Mouse (Mus musculus): ENCODE data around the gene Ylpm1. TPM values are rescaled to one million over a fixed set of nuclear protein-coding genes. Genes with fewer than 3 reads are reported as not detected.
A peak's percentile ranks its signal among the peaks of the same experiment; 100 is the strongest.

The Ylpm1 gene
- polyA plus RNA-seq, 1 experiment from 2014 or later, result 9.2 TPM

DNA sequence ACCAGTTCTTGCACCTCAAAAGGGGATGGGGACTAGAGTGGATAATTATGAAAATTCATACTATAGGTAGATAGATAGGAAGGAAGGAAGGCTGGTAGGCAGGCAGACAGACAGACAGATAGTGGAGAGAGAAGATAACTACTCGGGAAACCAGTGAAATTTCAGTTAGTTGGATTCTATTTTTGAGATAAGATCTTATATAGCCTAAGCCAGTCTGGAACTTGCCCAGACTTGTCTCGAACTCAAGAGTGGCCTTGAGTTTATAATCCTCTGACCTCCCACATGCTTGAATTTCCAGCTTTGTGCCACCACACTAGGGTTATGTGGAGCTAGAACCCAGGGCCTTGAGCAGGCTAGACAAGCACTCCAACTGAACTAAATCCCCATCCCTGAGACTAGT is 88.1 kb downstream of the Ylpm1 start:
- no peak overlapping the region for H3K27ac ChIP-seq (replicated peaks)
- no peak for TF ChIP-seq EP300 (optimal IDR thresholded peaks at IDR 0.05)
- TF ChIP-seq CTCF (IDR thresholded peaks at IDR 0.05; ENCODE audit: low read depth), result no peak
- no peak overlapping the region for H3K4me2 ChIP-seq (replicated peaks; ENCODE audit: low read depth)
- H3K36me3 ChIP-seq (ENCODE audit: control insufficient read depth, insufficient read depth, low read length), result peaks cover 5% of the 10 kb centered on the region; the same call in 1 of the 2 replicates
- no peaks in the 10 kb centered on the region for H3K9me3 ChIP-seq (ENCODE audit: control insufficient read depth, low read length)
- no peaks in the 10 kb centered on the region for H3K4me1 ChIP-seq (replicated peaks; ENCODE audit: control insufficient read depth, insufficient read depth)
- ATAC-seq (ENCODE audit: low FRiP score, low TSS enrichment) (no peak), DNase-seq (ENCODE audit: low spot score) (no peak)
- 77% methylated on average over 2 of the region's 2 CpGs for WGBS
- no peaks in the 10 kb centered on the region for H3K27me3 ChIP-seq (ENCODE audit: control insufficient read depth, insufficient read depth, low read length)
- no peak overlapping the region for H3K4me3 ChIP-seq (ENCODE audit: low read depth, low read length)
- no peak overlapping the region for H3K9ac ChIP-seq (ENCODE audit: low read length)

DNA sequence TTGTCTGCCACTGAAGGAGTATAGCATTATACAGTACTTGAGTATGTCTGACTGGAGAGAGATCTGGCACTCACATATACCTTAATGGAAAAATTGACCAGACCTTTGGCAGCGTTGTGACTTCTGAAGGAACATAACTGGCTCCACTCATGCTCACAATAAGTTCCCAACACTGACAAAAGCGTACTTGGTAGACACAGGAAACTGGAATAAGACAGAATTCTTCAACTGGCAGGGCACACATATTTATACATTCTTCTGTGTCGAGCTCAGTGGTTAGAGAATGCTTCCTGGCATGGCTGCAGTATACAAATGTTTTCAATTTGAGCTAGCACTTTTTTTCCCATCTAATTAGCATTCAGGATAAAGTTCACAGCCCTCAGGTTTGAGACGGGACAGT is 88.8 kb downstream of the Ylpm1 start:
- Histone ChIP-seq H3K9me3 (ENCODE audit: control insufficient read depth, low read length) (no peaks in the 10 kb centered on the region), H3K9ac (ENCODE audit: low read length) (no peak overlapping the region), H3K4me3 (ENCODE audit: low read depth, low read length) (no peak overlapping the region), H3K36me3 (ENCODE audit: control insufficient read depth, insufficient read depth, low read length) (peaks cover 5% of the 10 kb centered on the region; the same call in 1 of the 2 replicates), H3K4me2 (replicated peaks; ENCODE audit: low read depth) (no peak overlapping the region), H3K27ac (replicated peaks) (no peak overlapping the region), H3K27me3 (ENCODE audit: control insufficient read depth, insufficient read depth, low read length) (no peaks in the 10 kb centered on the region), H3K4me1 (replicated peaks; ENCODE audit: control insufficient read depth, insufficient read depth) (no peaks in the 10 kb centered on the region)
- 73% methylated on average over 4 of the region's 4 CpGs for WGBS
- TF ChIP-seq CTCF (IDR thresholded peaks at IDR 0.05; ENCODE audit: low read depth) (no peak), EP300 (optimal IDR thresholded peaks at IDR 0.05) (no peak)
- ATAC-seq (ENCODE audit: low FRiP score, low TSS enrichment) (no peak), DNase-seq (ENCODE audit: low spot score) (no peak)

DNA sequence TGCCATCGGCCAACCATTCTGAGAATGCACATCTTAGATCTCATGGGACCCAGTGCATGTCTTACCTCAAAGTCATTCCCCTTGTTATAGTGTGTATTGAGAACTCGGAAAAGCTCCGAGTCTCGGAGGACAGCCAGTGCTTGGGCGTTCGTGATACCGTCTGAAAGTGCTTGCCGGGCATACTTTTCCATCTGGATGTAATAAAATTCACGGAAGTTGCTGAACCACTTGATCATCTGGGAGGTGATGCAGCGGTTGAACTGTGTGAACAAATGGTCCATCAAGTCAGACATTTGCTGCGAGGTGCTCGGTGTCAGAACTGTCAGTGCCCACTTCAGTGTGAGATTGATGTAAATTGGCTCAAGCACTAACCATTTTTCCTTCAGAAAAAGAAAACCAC is 91.7 kb downstream of the Ylpm1 start:
- DNase-seq (ENCODE audit: low spot score), result no peak
- no peaks in the 10 kb centered on the region for H3K9me3 ChIP-seq (ENCODE audit: control insufficient read depth, low read length)
- H3K4me2 ChIP-seq (replicated peaks; ENCODE audit: low read depth), result no peak overlapping the region
- TF ChIP-seq EP300 (optimal IDR thresholded peaks at IDR 0.05) (no peak), CTCF (IDR thresholded peaks at IDR 0.05; ENCODE audit: low read depth) (no peak)
- no peak for ATAC-seq (ENCODE audit: low FRiP score, low TSS enrichment)
- no peak overlapping the region for H3K9ac ChIP-seq (ENCODE audit: low read length)
- H3K27me3 ChIP-seq (ENCODE audit: control insufficient read depth, insufficient read depth, low read length), result no peaks in the 10 kb centered on the region
- H3K27ac ChIP-seq (replicated peaks), result no peak overlapping the region
- peaks cover 5% of the 10 kb centered on the region; the same call in 1 of the 2 replicates for H3K36me3 ChIP-seq (ENCODE audit: control insufficient read depth, insufficient read depth, low read length)
- no peaks in the 10 kb centered on the region for H3K4me1 ChIP-seq (replicated peaks; ENCODE audit: control insufficient read depth, insufficient read depth)
- no peak overlapping the region for H3K4me3 ChIP-seq (ENCODE audit: low read depth, low read length)
- WGBS, result 90% methylated on average over 12 of the region's 12 CpGs

DNA sequence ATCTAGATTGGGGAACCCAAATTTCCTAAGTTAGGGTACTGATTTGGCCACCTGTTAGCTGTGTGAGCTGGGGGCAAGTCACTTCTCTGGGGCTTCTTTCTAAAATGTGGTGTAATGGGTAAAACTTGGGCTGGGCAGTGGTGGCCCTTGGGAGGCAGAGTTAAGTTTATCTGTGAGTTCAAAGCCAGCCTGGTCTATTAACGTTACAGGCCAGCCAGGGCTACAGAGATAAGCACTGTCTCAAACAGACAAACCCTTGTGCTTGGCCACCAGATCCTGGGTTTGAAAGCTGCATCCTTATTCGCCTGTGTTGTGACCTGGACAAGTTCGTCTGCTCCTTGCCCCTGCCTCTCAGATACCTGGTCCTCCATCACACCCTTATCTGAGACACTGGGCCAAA is 95.1 kb downstream of the Ylpm1 start:
- TF ChIP-seq EP300 (optimal IDR thresholded peaks at IDR 0.05) (no peak), CTCF (IDR thresholded peaks at IDR 0.05; ENCODE audit: low read depth) (no peak)
- Histone ChIP-seq H3K9ac (ENCODE audit: low read length) (no peak overlapping the region), H3K4me2 (replicated peaks; ENCODE audit: low read depth) (no peak overlapping the region), H3K4me1 (replicated peaks; ENCODE audit: control insufficient read depth, insufficient read depth) (no peaks in the 10 kb centered on the region), H3K4me3 (ENCODE audit: low read depth, low read length) (no peak overlapping the region), H3K9me3 (ENCODE audit: control insufficient read depth, low read length) (no peaks in the 10 kb centered on the region), H3K27ac (replicated peaks) (no peak overlapping the region), H3K27me3 (ENCODE audit: control insufficient read depth, insufficient read depth, low read length) (no peaks in the 10 kb centered on the region), H3K36me3 (ENCODE audit: control insufficient read depth, insufficient read depth, low read length) (peaks cover 5% of the 10 kb centered on the region; the same call in 1 of the 2 replicates)
- ATAC-seq (ENCODE audit: low FRiP score, low TSS enrichment) (no peak), DNase-seq (ENCODE audit: low spot score) (no peak)
- WGBS, result 82% methylated on average over 3 of the region's 3 CpGs

DNA sequence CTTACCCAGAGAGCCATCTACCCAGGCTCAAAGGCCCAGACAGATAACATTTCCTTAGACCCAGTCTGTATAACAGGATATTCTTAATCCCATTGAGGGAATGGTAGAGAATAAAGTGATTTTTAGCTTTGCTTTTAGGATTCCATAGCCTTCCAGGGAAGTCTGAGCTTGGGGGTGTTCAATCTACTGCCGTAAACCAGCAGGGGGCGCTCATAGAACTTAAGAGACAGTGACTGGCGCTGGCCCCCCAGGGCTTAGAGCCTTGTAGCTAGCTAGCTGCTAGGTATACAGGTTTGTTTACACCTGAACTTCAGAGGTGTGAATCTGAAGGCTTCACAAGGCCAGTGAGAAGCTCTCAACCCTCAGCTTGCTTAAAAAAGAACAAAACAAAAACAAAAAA is 96.1 kb downstream of the Ylpm1 start:
- DNase-seq (ENCODE audit: low spot score) (peak; percentile 68), ATAC-seq (ENCODE audit: low FRiP score, low TSS enrichment) (no peak)
- no peak overlapping the region for H3K4me3 ChIP-seq (ENCODE audit: low read depth, low read length)
- no peaks in the 10 kb centered on the region for H3K27me3 ChIP-seq (ENCODE audit: control insufficient read depth, insufficient read depth, low read length)
- 7% methylated on average over 3 of the region's 3 CpGs for WGBS
- no peaks in the 10 kb centered on the region for H3K4me1 ChIP-seq (replicated peaks; ENCODE audit: control insufficient read depth, insufficient read depth)
- no peak overlapping the region for H3K4me2 ChIP-seq (replicated peaks; ENCODE audit: low read depth)
- H3K9ac ChIP-seq (ENCODE audit: low read length), result no peak overlapping the region
- TF ChIP-seq EP300 (optimal IDR thresholded peaks at IDR 0.05) (no peak), CTCF (IDR thresholded peaks at IDR 0.05; ENCODE audit: low read depth) (peak; percentile 76)
- H3K27ac ChIP-seq (replicated peaks), result no peak overlapping the region
- H3K9me3 ChIP-seq (ENCODE audit: control insufficient read depth, low read length), result no peaks in the 10 kb centered on the region
- H3K36me3 ChIP-seq (ENCODE audit: control insufficient read depth, insufficient read depth, low read length), result peaks cover 5% of the 10 kb centered on the region; the same call in 1 of the 2 replicates

DNA sequence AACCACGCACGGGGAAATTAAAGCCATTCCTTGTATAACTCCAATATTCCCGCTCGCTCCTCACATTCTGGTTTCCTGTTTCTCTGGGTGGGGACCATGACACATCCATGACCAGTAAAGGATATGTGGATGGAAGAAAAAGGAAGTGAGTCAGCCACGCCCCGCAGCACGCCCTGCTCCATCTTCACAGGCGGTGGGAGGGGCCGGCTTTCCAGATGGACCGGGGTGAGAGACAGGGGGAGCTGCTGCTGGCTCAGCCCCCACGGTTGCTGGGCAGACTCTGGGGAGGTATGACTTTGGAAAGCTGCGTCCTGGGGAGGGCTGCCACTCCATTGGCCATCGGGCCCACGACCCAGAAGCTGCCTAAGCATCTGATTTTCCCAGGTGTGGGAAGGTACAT is 97.9 kb downstream of the Ylpm1 start:
- ATAC-seq (ENCODE audit: low FRiP score, low TSS enrichment) (peak; percentile 81), DNase-seq (ENCODE audit: low spot score) (peak; percentile 53)
- TF ChIP-seq CTCF (IDR thresholded peaks at IDR 0.05; ENCODE audit: low read depth) (peak; percentile 34; the same call in 1 of the 2 replicates), EP300 (optimal IDR thresholded peaks at IDR 0.05) (no peak)
- Histone ChIP-seq H3K9me3 (ENCODE audit: control insufficient read depth, low read length) (no peaks in the 10 kb centered on the region), H3K4me3 (ENCODE audit: low read depth, low read length) (no peak overlapping the region), H3K36me3 (ENCODE audit: control insufficient read depth, insufficient read depth, low read length) (no peaks in the 10 kb centered on the region), H3K27ac (replicated peaks) (no peak overlapping the region), H3K27me3 (ENCODE audit: control insufficient read depth, insufficient read depth, low read length) (no peaks in the 10 kb centered on the region), H3K4me1 (replicated peaks; ENCODE audit: control insufficient read depth, insufficient read depth) (no peaks in the 10 kb centered on the region), H3K4me2 (replicated peaks; ENCODE audit: low read depth) (0 out of 2 replicates have a peak overlapping the region, but pooled peaks have one; percentile 8), H3K9ac (ENCODE audit: low read length) (no peak overlapping the region)
- 18% methylated on average over 14 of the region's 14 CpGs for WGBS

All from stomach, postnatal 0 days (tissue).